Mouse (Mus musculus): ENCODE results near the gene Tmpo.
"Not testable (repeated sequence)": the region's sequence is repeated elsewhere in the genome, so short reads cannot be mapped to it uniquely, and the experiment has no call there.

Gene Tmpo

DNA sequence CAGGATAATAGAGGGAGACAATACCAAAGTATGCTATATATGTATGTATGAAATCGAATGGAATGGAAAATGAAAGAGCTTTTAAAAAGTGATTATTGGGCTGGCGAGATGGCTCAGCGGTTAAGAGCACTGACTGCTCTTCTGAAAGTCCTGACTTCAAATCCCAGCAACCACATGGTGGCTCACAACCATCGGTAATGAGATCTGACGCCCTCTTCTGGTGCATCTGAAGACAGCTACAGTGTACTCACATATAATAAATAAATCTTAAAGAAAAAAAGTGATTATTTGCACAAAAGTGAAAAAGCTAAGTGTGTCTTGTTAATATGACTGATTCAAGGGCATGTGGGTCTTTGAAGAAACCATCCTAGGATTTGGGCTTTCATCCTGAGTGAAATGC is 3.8 kb upstream of the Tmpo start:
- not testable (repeated sequence) for DNase-seq

GRCm38 (mm10) chr10:91183316-91183715 is 2.2 kb upstream of the Tmpo start:
- DNase-seq: peak; percentile 63 to 86

DNA sequence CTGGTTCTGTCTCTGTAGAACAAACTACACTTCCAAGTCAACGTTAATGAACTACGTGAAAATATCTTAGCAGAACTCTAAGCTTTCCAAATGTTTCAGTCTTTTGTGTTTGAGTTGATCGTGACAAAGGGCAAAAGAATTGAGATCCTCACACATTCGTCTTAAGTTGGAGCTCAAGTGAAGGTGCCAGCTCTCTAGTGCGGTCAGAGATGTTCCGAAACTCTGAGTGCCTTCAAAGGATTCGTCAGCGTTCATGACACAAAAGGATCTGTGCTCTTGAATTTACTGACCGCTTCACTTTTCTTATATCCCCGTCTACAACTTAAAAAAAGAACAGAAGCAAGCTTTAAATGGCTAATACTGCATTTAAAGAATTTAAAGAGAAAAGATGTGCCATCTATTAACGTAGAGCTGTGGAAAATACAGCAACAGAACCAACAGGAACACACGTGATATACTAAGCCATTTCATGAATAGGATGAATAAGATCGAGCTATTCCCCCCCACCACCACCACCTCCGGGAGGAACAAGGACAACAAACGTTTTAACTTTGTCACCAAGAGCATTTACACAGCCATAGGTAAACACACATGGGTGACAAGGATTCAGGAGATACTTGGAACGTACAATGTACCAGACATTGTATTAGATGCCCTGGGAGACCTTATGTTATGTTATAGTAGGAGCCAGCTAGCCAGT is 1.3 kb upstream of the Tmpo start:
- peak in 1 of 2 experiments; percentile 36 for DNase-seq

GRCm38 (mm10) chr10:91181461-91182288 is 560 bp upstream of the Tmpo start:
- peak; percentile 98 to 100 for DNase-seq

DNA sequence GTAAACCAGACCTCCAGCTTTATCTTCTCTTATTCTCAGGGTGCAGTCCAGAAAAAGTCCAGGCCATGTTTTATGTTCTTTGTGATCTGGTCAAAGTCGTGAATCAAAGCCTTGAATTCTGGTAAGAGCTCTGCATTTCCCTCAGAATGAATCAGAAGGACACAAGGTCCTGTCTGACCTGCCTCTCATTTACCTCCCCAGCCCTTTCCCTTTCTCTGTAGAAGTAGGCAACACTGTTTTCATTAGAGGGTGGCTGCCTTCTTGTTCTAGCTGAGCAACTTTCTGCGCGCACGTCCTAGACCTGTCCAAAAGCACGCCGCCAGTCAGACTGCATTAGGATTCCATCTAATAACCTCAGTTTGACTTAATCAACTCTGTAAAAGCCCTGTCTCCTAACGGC is 814 bp downstream of the Tmpo start:
- peak; percentile 23 to 36 for DNase-seq

GRCm38 (mm10) chr10:91179834-91180233 is 1.3 kb downstream of the Tmpo start:
- DNase-seq: no peak

DNA sequence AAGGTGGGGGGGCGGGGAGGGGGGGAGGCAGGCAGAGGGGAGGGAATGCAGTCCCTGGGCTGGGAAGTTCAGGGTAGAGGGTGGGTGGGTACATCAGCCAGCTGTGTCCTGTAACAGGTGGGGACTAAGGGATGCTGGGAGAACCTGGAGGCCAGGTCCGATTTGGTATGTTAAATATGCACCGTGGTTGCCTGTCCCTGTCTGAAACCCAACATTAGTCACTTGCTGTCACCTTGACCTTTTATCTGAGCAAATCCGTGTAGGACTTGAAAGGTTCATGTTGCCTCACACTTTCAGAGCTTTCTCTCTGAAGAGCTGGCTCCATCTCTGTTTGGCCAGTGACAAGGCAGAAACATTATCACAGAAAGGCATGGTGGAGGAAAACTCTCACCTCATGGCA is 3.9 kb downstream of the Tmpo start:
- no peak for DNase-seq

GRCm38 (mm10) chr10:91172329-91173100 is 8.6 kb downstream of the Tmpo start:
- no peak for DNase-seq

- DNase-seq: peak; percentile 92 to 94
Measured at GRCm38 (mm10) chr10:91171455-91172328, 9.4 kb downstream of the Tmpo start.

DNA sequence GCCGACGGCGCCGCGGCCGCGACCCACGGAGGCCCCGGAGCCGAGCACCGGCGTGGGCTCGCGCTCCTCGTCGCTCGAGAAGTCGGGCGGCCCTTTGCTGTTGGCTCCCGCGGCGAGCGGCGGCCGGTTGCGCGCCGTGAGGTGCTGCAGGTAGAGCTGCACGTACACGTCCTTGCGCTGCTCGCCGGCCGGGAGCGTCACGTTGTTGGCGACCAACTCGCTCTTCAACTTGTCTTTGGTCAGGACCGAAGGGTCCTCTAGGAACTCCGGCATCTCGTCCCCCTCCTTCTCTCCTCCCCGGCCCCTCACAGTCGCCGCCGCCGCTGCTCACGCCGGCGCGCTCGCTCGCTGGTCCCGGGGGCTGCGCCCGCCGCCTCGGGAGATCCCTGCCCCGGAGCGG is 10.1 kb downstream of the Tmpo start:
- peak; percentile 41 to 68 for DNase-seq

DNA sequence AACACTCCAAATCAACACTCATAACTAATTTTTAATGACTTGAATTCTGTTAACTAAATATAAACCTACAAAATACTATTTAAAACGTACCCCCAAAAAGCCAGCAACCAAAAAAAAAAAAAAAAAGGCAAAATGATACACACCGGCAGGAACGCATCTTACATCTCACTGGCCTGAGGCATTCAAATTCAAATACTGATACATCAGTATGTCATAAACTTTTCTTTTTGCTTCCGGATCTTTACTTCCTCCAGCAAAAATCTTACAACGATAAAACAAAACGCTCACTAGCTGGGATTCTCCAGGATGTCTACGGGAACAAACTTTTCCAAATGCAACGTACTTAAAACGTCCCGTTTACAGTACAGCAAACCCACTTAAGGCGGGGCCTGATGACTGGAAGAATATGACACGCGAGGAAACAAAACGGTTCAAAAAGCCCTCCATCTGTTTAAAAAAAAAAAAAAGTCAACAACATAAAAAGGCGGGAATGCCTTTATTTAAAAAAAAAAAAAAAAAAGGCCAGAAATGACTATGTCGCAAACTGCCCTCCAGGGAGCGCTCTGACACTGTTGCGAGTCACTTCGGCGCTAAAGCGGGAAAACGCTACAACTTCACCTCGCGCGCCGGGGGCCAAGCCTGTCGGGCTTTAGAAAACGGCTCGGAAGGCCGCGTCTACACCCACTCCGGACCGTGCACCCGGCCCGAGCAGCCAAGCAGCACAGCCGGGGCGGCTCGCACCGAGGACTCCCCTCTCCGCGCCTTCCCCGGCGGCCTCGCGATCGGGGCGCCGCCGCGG is 10.8 kb downstream of the Tmpo start:
- DNase-seq: peak; percentile 88 to 94

GRCm38 (mm10) chr10:91169414-91170065 is 11.6 kb downstream of the Tmpo start:
- no peak for DNase-seq

DNA sequence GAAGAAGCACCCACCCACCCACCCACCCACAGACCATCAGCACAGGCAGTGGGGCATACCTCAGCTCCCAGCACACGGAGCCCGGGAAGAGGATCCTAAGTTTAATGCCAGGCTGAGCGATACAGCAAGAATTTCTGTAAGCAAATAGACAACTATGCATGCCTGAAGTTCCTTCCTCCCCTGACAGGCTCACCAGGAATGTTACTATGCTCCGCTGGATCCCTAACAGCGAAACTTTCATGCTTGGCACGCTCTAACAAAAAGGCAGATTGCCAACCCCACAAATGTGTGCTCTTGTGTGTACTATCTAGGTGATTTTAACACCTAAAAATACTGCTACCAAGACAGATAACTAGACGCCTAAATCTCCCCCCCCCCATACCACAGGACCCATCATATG is 13.8 kb downstream of the Tmpo start:
- peak; percentile 38 to 41 for DNase-seq

- peak; percentile 73 to 81 for DNase-seq
Measured at GRCm38 (mm10) chr10:91166890-91167289, 14.2 kb downstream of the Tmpo start.

GRCm38 (mm10) chr10:91165850-91166249 is 15.3 kb downstream of the Tmpo start:
- DNase-seq: no peak

- no peak for DNase-seq
Measured at GRCm38 (mm10) chr10:91164491-91164890, 16.6 kb downstream of the Tmpo start.

DNA sequence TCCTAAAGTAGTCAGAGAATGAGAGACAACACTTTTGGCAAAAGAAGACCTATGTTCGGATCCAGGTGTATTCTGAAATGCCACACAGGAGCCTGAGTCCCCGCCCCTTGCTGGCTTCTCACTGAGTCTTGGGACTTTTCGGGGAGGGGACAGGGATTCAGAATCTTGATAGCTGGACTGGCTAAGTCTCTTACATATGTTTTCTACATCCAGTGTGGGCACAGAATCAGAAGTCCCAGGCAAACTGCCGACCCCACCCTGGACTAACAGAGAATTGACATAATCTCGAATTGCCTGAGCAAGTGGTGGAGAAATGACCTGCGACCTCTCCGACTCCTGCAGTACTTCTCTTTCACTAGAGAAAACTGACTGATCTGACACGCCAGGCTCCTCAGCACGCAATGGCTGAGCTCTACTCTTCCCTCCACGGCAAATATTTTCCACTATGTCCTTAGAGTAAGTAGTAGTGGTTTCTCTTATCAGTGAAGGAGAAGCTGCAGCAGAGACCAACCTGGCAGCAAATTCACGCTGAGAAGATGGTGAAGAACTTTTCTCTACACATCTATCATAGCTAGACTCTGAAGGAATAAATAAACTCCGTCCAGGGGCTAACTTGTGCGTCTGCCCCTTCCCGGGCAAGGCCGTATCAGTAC is 18.5 kb downstream of the Tmpo start:
- DNase-seq: no peak

DNA sequence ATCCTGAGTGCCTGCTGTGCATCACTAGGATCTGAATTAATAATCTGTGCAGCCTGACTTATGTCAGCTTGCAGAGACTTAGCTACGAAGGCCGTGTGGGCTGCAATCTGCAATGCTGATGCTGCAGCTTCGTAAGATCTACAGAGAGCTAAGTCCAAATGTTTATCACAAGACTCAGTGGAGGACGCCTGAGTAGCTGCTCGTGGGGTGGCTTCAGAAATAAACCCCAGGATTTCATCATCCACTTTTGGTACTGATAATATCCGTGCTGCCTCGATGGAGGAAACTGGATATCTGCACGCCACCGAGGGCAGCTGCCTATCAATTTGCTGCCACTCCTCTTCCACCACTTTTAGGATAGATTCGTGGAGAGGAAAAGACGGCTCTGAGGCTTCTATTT is 19.0 kb downstream of the Tmpo start:
- DNase-seq: no peak

- no peak for DNase-seq
Measured at GRCm38 (mm10) chr10:91161006-91161405, 20.1 kb downstream of the Tmpo start.

- peak in 1 of 2 experiments; percentile 27 for DNase-seq
Measured at GRCm38 (mm10) chr10:91158442-91158841, 22.7 kb downstream of the Tmpo start.

All from kidney, postnatal 36 days (tissue).